Mouse (Mus musculus): Measurements from ENCODE around the gene Fgd2.
"Not testable (repeated sequence)": the region's sequence is repeated elsewhere in the genome, so short reads cannot be mapped to it uniquely, and the experiment has no call there.

The Fgd2 gene

GRCm38 (mm10) chr17:29336266-29336990, 24.3 kb upstream of the Fgd2 start:
- no peak for DNase-seq (ENCODE audit: low spot score in 2 of 2)

GRCm38 (mm10) chr17:29337979-29338823, 22.5 kb upstream of the Fgd2 start:
- no peak for DNase-seq (ENCODE audit: low spot score in 2 of 2)

- no peak for DNase-seq (ENCODE audit: low spot score in 2 of 2)
Observed at GRCm38 (mm10) chr17:29339170-29339768, 21.4 kb upstream of the Fgd2 start.

- DNase-seq (ENCODE audit: low spot score in 2 of 2): no peak
Observed at GRCm38 (mm10) chr17:29340406-29341261, 20.1 kb upstream of the Fgd2 start.

- no peak for DNase-seq (ENCODE audit: low spot score in 2 of 2)
Observed at GRCm38 (mm10) chr17:29341591-29342003, 19.1 kb upstream of the Fgd2 start.

GRCm38 (mm10) chr17:29342010-29342910, 18.5 kb upstream of the Fgd2 start:
- no peak for DNase-seq (ENCODE audit: low spot score in 2 of 2)

- no peak for DNase-seq (ENCODE audit: low spot score in 2 of 2)
Observed at GRCm38 (mm10) chr17:29343241-29343640, 17.5 kb upstream of the Fgd2 start.

GRCm38 (mm10) chr17:29345272-29345671, 15.4 kb upstream of the Fgd2 start:
- DNase-seq (ENCODE audit: low spot score in 2 of 2): no peak

- peak; percentile 74 to 77 for DNase-seq (ENCODE audit: low spot score in 2 of 2)
Observed at GRCm38 (mm10) chr17:29346496-29347125, 14.1 kb upstream of the Fgd2 start.

- DNase-seq (ENCODE audit: low spot score in 2 of 2): peak in 1 of 2 experiments; percentile 46
Observed at GRCm38 (mm10) chr17:29347126-29347644, 13.5 kb upstream of the Fgd2 start.

GRCm38 (mm10) chr17:29347645-29348256, 13.0 kb upstream of the Fgd2 start, which contains the start of gene Mtch1:
Mtch1 (minus strand) TSS chr17:29347934.
- peak; percentile 96 to 97 for DNase-seq (ENCODE audit: low spot score in 2 of 2)

- DNase-seq (ENCODE audit: low spot score in 2 of 2): no peak
Observed at GRCm38 (mm10) chr17:29348996-29349395, 11.7 kb upstream of the Fgd2 start.

GRCm38 (mm10) chr17:29351056-29351455, 9.7 kb upstream of the Fgd2 start:
- not testable (repeated sequence) for DNase-seq (ENCODE audit: low spot score in 2 of 2)

GRCm38 (mm10) chr17:29355461-29355840, 5.3 kb upstream of the Fgd2 start:
- no peak for DNase-seq (ENCODE audit: low spot score in 2 of 2)

GRCm38 (mm10) chr17:29355841-29356478, 4.8 kb upstream of the Fgd2 start:
- DNase-seq (ENCODE audit: low spot score in 2 of 2): peak in 1 of 2 experiments; percentile 35

GRCm38 (mm10) chr17:29356479-29356856, 4.2 kb upstream of the Fgd2 start:
- DNase-seq (ENCODE audit: low spot score in 2 of 2): peak; percentile 43 to 49

GRCm38 (mm10) chr17:29356882-29357281, 3.8 kb upstream of the Fgd2 start:
- no peak for DNase-seq (ENCODE audit: low spot score in 2 of 2)

GRCm38 (mm10) chr17:29358928-29359327, 1.8 kb upstream of the Fgd2 start:
- DNase-seq (ENCODE audit: low spot score in 2 of 2): no peak

All from right cerebral cortex, adult 2 months (tissue).